Mouse (Mus musculus): ENCODE results near the gene Sgca.

DNA sequence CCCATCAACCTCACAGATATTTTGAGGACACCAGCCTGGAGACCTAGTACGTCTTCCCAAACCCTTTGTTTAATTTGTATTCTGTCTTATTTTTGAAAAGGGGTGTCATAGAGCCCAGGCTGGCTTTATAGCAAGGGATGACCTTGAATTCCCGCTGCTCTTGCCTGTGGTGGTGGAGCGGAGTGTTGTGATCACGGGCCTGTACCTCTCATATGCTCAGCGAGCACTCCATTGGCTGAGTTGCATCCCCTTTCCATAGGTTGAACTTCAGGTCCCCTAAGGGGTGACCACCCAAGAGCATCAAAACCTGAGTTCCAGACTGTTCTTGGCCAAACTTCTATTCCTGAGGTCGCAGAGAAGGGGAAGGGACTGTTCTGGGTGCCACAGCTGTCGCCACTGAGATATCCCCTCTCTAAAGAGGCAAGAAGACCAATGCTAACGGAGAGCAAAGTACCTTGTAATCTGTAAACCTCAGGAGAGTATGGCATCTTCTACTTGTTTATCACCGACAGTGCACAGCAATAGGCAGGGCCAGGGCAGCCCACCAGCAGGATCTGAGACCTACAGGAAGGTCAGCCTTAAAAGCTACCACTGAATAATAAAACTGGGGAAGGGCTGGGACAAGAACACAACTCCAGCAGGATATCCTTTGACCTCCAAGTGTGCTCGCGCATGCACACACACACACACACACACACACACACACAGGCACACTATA is 3.5 kb upstream of the Sgca start:
- no peak for TF ChIP-seq CTCF (IDR thresholded peaks at IDR 0.05; ENCODE audit: low read depth)
- TF ChIP-seq EP300 (IDR thresholded peaks at IDR 0.05; ENCODE audit: low read depth): no peak

All from heart, postnatal 0 days (tissue).